Mouse (Mus musculus): Measurements from ENCODE around the gene Orc4. TPM values are rescaled to one million over a fixed set of nuclear protein-coding genes. Genes with fewer than 3 reads are reported as not detected.
A peak's percentile ranks its signal among the peaks of the same experiment; 100 is the strongest.
"Not testable (repeated sequence)": the region's sequence is repeated elsewhere in the genome, so short reads cannot be mapped to it uniquely, and the experiment has no call there.

Gene Orc4
- total RNA-seq, 2 experiments from 2014 or later, result 68.1 to 86.5 TPM

DNA sequence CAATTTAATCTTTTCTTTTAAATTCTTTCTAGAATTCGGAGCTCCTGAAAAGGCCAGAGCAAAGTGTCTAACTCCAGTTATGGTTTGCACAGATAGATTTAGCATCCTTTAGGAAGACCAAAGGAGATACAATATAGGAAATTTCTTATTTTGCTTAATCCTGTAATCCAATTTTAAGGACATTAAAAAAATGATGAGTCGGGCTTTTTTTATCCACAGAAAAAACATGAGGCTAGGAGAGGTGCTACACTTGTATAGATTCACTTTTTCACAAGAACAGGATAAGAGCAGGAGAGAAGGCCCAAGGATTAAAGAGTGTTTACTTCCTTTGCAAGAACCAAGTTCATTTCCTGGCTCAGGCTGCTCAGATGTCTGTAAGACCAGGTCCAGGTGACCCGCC, 54.9 kb downstream of the Orc4 start:
- no peak for TF ChIP-seq CTCF (IDR thresholded peaks at IDR 0.05)
- no peak overlapping the region for H3K4me3 ChIP-seq
- intact Hi-C loops (cut with DNase I), result no loop called here
- DNase-seq (ENCODE audit: extremely low spot score in 1 of 2, low spot score in 2 of 2), result no peak
- H3K27ac ChIP-seq, result no peak overlapping the region

DNA sequence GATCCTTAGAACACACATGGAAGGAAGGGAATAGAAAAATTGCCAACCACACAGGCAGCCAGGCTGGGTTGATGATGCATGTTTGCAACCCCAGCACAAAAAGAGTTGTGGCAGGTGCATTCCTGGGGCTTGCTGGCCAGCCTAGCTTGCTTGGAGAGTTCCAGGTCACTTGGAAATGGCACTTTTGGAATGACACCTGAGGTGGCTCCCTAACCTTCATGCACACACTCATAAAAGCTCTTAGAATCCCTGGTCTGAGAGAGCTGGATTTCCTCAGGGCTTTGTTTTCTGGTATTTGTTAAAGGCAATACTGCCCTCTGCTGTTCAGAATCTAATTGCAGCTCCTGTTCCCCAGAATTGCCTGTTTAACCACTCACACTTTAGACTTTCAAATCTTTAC, 64.1 kb downstream of the Orc4 start:
- no peak overlapping the region for H3K27ac ChIP-seq
- DNase-seq (ENCODE audit: extremely low spot score in 1 of 2, low spot score in 2 of 2), result peak; percentile 55 to 66
- TF ChIP-seq CTCF (IDR thresholded peaks at IDR 0.05), result peak; percentile 90
- no peak overlapping the region for H3K4me3 ChIP-seq
- intact Hi-C loops (cut with DNase I), result loop anchor here (1.0 to 10.0 kb wide), 4 partner anchors 261 to 1394 kb away; no protein-coding TSS in a partner anchor

DNA sequence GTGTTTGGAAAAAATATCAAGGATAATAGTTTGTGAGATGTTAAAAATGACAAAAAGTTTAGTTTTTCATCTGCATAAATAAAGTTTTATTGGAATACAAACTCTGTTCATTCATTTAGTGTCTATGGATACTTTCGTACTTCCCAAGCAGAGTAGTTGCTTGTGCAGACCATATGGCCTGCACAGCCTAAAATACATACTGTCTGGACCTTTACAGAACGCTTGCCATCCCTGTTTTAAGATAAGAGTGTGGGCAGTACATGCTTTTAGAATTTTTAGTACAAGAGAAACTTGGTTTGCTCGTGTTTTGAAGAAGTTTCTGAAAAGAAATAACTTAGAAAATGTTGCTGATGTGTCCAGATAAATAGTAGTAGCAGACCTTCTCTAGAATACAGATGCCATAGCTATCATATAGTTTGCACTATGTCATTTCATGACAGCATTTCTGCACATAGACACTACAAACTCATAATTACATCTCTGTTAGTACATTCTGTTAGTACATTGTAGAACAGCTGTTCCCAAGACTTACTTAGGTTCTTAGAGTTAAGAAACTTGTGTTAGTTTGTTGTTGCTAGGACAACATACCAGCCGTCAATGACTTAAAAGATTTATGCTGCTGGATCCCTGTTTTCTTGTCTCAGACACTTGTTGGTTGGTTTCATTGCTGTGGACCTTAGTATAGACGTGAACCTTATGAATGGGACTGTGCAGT, 81.7 kb downstream of the Orc4 start:
- no peak for DNase-seq (ENCODE audit: extremely low spot score in 1 of 2, low spot score in 2 of 2)
- TF ChIP-seq CTCF (IDR thresholded peaks at IDR 0.05), result no peak
- intact Hi-C loops (cut with DNase I), result loop anchor here (5.0 to 10.0 kb wide), 2 partner anchors 134 to 411 kb away; no protein-coding TSS in a partner anchor

GRCm38 (mm10) chr2:48865596-48865995, 84.5 kb downstream of the Orc4 start:
- not testable (repeated sequence) for H3K27ac ChIP-seq; H3K4me3 ChIP-seq; DNase-seq (ENCODE audit: extremely low spot score in 1 of 2, low spot score in 2 of 2)
- intact Hi-C loops (cut with DNase I), result loop anchor here (5.0 to 10.0 kb wide), 2 partner anchors 131 to 408 kb away; no protein-coding TSS in a partner anchor

More for the DNA sequence above, 81.7 kb downstream of the Orc4 start:
- H3K27ac ChIP-seq, result no peak overlapping the region
- H3K4me3 ChIP-seq, result no peak overlapping the region

Other genes with a start within 250 kb of the Orc4 start
- gene Acvr2a, start 136.2 kb downstream of the Orc4 start, total RNA-seq (2021), result 10 to 100 TPM; 43.3 to 43.9 TPM
- gene Mbd5, start 769 bp downstream of the Orc4 start, total RNA-seq (2021), result 100 to 1,000 TPM; 130 to 132 TPM

Data from left cerebral cortex, adult 2 months (tissue).